Mouse (Mus musculus) midbrain, embryonic 16.5 days (tissue): ENCODE measurements around the gene Pou2f2. TPM values are rescaled to one million over a fixed set of nuclear protein-coding genes. Genes with fewer than 3 reads are reported as not detected.

Source experiments
- ATAC-seq: fragments of 200-750 bp; cut with Nextera tagmentation; 2 replicates; pipeline ENCODE4 v1.8.0; 2017; ENCODE audit warnings: moderate TSS enrichment
- H3K27ac ChIP-seq: fragments of 300-500 bp; sonication (generic); 2 replicates; pipeline ENCODE4 v1.5.1; 2014; ENCODE audit warnings: mild to moderate bottlenecking, low read length, mixed read lengths
- H3K27me3 ChIP-seq: fragments of 300-500 bp; sonication (generic); 2 replicates; pipeline ENCODE4 v1.6.1; 2014; ENCODE audit warnings: low read depth, low read length, mixed read lengths; ENCODE audit not compliant: control insufficient read depth, insufficient read depth
- H3K36me3 ChIP-seq: fragments of 300-500 bp; sonication (generic); 2 replicates; pipeline ENCODE4 v1.6.1; 2014; ENCODE audit warnings: mild to moderate bottlenecking, low read length, moderate library complexity, mixed read lengths; ENCODE audit not compliant: control insufficient read depth, insufficient read depth
- H3K4me1 ChIP-seq: fragments of 300-500 bp; sonication (generic); 2 replicates; pipeline ENCODE4 v1.6.1; 2014; ENCODE audit warnings: mild to moderate bottlenecking, low read length, mixed read lengths; ENCODE audit not compliant: control insufficient read depth, insufficient read depth
- H3K4me2 ChIP-seq: fragments of 300-500 bp; sonication (generic); 2 replicates; pipeline ENCODE4 v1.6.1; 2014; ENCODE audit warnings: mild to moderate bottlenecking, low read length, mixed read lengths
- H3K4me3 ChIP-seq: fragments of 300-500 bp; sonication (generic); 2 replicates; pipeline ENCODE4 v1.5.1; 2014; ENCODE audit warnings: low read depth, mild to moderate bottlenecking, low read length, moderate library complexity, mixed read lengths
- H3K9ac ChIP-seq: fragments of 300-500 bp; sonication (generic); 2 replicates; pipeline ENCODE4 v1.6.1; 2014; ENCODE audit warnings: low read depth, low read length, mixed read lengths
- H3K9me3 ChIP-seq: fragments of 300-500 bp; sonication (generic); replicated peaks from 2 replicates; pipeline ENCODE4 v1.6.1; 2014; ENCODE audit warnings: mild to moderate bottlenecking, low read length, mixed read lengths; ENCODE audit not compliant: control insufficient read depth, poor library complexity, severe bottlenecking
- WGBS: fragments of 180-500 bp; shearing (Covaris S2); extraction: QIAGEN DNeasy Blood & Tissue Kit; methylation state at CpG from one replicate; pipeline ENCODE4 v1.1.7; 2014; 5-methylcytosine and 5-hydroxymethylcytosine counted together
- polyA plus RNA-seq: library from polyadenylated mRNA; unstranded; fragments of >200 nt; fragmentation: Nextera tagmentation; extraction: Ambion mirVana; gene quantifications from 2 replicates; pipeline ENCODE4 v1.2.1, GENCODE M21; 2015

Gene Pou2f2
- polyA plus RNA-seq, 1 experiment from 2014 or later = 42.9 TPM

GRCm38 (mm10) chr7:25218705-25219415 lies 39.3 kb upstream of the Pou2f2 start:
- ATAC-seq = peak; percentile 18
- Histone ChIP-seq H3K4me3 (peak overlapping the region; percentile 64), H3K9ac (peak overlapping the region; percentile 87), H3K4me2 (peak overlapping the region; percentile 97), H3K36me3 (peaks cover 7% of the 10 kb centered on the region; the same call in 1 of the 2 replicates), H3K27ac (peak overlapping the region; percentile 55), H3K27me3 (no peaks in the 10 kb centered on the region), H3K9me3 (no peaks in the 10 kb centered on the region), H3K4me1 (peaks cover 30% of the 10 kb centered on the region)
- under 1% methylated on average over 52 of the region's 53 CpGs for WGBS

GRCm38 (mm10) chr7:25217653-25218395 lies 38.3 kb upstream of the Pou2f2 start:
- peak overlapping the region; percentile 97 for H3K4me2 ChIP-seq
- ATAC-seq = no peak
- peaks cover 6% of the 10 kb centered on the region; the same call in 1 of the 2 replicates for H3K36me3 ChIP-seq
- no peak overlapping the region for H3K9ac ChIP-seq
- no peak overlapping the region for H3K27ac ChIP-seq
- H3K27me3 ChIP-seq = no peaks in the 10 kb centered on the region
- H3K4me3 ChIP-seq = no peak overlapping the region
- H3K9me3 ChIP-seq = no peaks in the 10 kb centered on the region
- 69% methylated on average over 12 of the region's 12 CpGs for WGBS
- peaks cover 30% of the 10 kb centered on the region for H3K4me1 ChIP-seq

- H3K9me3 ChIP-seq = no peaks in the 10 kb centered on the region
- H3K4me1 ChIP-seq = peaks cover 10% of the 10 kb centered on the region
- H3K4me2 ChIP-seq = no peak overlapping the region
- ATAC-seq = no peak
- WGBS = 96% methylated on average over 2 of the region's 2 CpGs
- H3K4me3 ChIP-seq = no peak overlapping the region
- peaks cover 18% of the 10 kb centered on the region for H3K36me3 ChIP-seq
- no peaks in the 10 kb centered on the region for H3K27me3 ChIP-seq
- no peak overlapping the region for H3K9ac ChIP-seq
- no peak overlapping the region for H3K27ac ChIP-seq
These were observed 34.6 kb upstream of the Pou2f2 start for GRCm38 (mm10) chr7:25214172-25214571.

- H3K9ac ChIP-seq = no peak overlapping the region
- peaks cover 4% of the 10 kb centered on the region for H3K4me1 ChIP-seq
- ATAC-seq = no peak
- H3K9me3 ChIP-seq = no peaks in the 10 kb centered on the region
- no peak overlapping the region for H3K4me3 ChIP-seq
- H3K27ac ChIP-seq = no peak overlapping the region
- H3K27me3 ChIP-seq = no peaks in the 10 kb centered on the region
- no peak overlapping the region for H3K4me2 ChIP-seq
- H3K36me3 ChIP-seq = peaks cover 18% of the 10 kb centered on the region
- WGBS = 81% methylated on average over 3 of the region's 3 CpGs
These were observed 33.6 kb upstream of the Pou2f2 start for GRCm38 (mm10) chr7:25213099-25213498.

GRCm38 (mm10) chr7:25210482-25210881 lies 31.0 kb upstream of the Pou2f2 start:
- 91% methylated on average over 4 of the region's 4 CpGs for WGBS
- H3K4me3 ChIP-seq = no peak overlapping the region
- peaks cover 22% of the 10 kb centered on the region for H3K36me3 ChIP-seq
- no peaks in the 10 kb centered on the region for H3K9me3 ChIP-seq
- no peak overlapping the region for H3K4me2 ChIP-seq
- H3K27me3 ChIP-seq = no peaks in the 10 kb centered on the region
- no peaks in the 10 kb centered on the region for H3K4me1 ChIP-seq
- ATAC-seq = no peak
- no peak overlapping the region for H3K9ac ChIP-seq
- H3K27ac ChIP-seq = no peak overlapping the region

GRCm38 (mm10) chr7:25209161-25209622 lies 29.7 kb upstream of the Pou2f2 start:
- no peaks in the 10 kb centered on the region for H3K4me1 ChIP-seq
- no peak overlapping the region for H3K4me3 ChIP-seq
- WGBS = 93% methylated on average over 3 of the region's 3 CpGs
- no peak overlapping the region for H3K4me2 ChIP-seq
- H3K27me3 ChIP-seq = no peaks in the 10 kb centered on the region
- peaks cover 18% of the 10 kb centered on the region for H3K36me3 ChIP-seq
- H3K9ac ChIP-seq = no peak overlapping the region
- ATAC-seq = no peak
- no peak overlapping the region for H3K27ac ChIP-seq
- no peaks in the 10 kb centered on the region for H3K9me3 ChIP-seq

- peaks cover 34% of the 10 kb centered on the region for H3K36me3 ChIP-seq
- WGBS = 91% methylated on average over 16 of the region's 16 CpGs
These were observed 26.7 kb upstream of the Pou2f2 start for GRCm38 (mm10) chr7:25206094-25206830.

GRCm38 (mm10) chr7:25205355-25206093 lies 26.0 kb upstream of the Pou2f2 start:
- Histone ChIP-seq H3K27ac (no peak overlapping the region), H3K9me3 (no peaks in the 10 kb centered on the region), H3K36me3 (peaks cover 27% of the 10 kb centered on the region), H3K9ac (no peak overlapping the region), H3K4me2 (no peak overlapping the region), H3K27me3 (no peaks in the 10 kb centered on the region), H3K4me3 (no peak overlapping the region), H3K4me1 (no peaks in the 10 kb centered on the region)
- ATAC-seq = no peak
- 89% methylated on average over 15 of the region's 16 CpGs for WGBS

More at GRCm38 (mm10) chr7:25206094-25206830, 26.7 kb upstream of the Pou2f2 start:
- Histone ChIP-seq H3K27me3 (no peaks in the 10 kb centered on the region), H3K27ac (no peak overlapping the region), H3K9me3 (no peaks in the 10 kb centered on the region), H3K4me1 (no peaks in the 10 kb centered on the region), H3K9ac (no peak overlapping the region), H3K4me2 (no peak overlapping the region), H3K4me3 (no peak overlapping the region)
- no peak for ATAC-seq
